Mouse (Mus musculus) neural tube, embryonic 12.5 days (tissue): Measurements from ENCODE around the gene Olfr1338. TPM values are rescaled to one million over a fixed set of nuclear protein-coding genes. Genes with fewer than 3 reads are reported as not detected.

Source experiments
- polyA plus RNA-seq: library from polyadenylated mRNA; unstranded; fragments of >200 nt; fragmentation: Nextera tagmentation; extraction: Ambion mirVana; gene quantifications from 2 replicates; pipeline ENCODE4 v1.2.1, GENCODE M21; 2016

The Olfr1338 gene
- polyA plus RNA-seq, 1 experiment from 2014 or later = not detected

Other genes starting within 250 kb of the Olfr1338 start
- gene 2610528J11Rik, start 231.7 kb downstream of the Olfr1338 start, polyA plus RNA-seq = 0.56 TPM in 1 of 2 replicates, not detected in the other
- gene Tmem125, start 214.7 kb downstream of the Olfr1338 start, polyA plus RNA-seq = 0.23 TPM in 1 of 2 replicates, not detected in the other
- 1.2 and 1.3 TPM in 2 replicates for gene Cfap57, start 138.0 kb downstream of the Olfr1338 start, polyA plus RNA-seq
- 151 and 158 TPM in 2 replicates for gene Ebna1bp2, start 137.9 kb downstream of the Olfr1338 start, polyA plus RNA-seq
- not detected in 2 replicates for gene Olfr62, start 99.8 kb downstream of the Olfr1338 start, polyA plus RNA-seq
- gene Olfr1342, start 66.0 kb downstream of the Olfr1338 start, polyA plus RNA-seq = not detected in 2 replicates
- gene Olfr1341, start 55.2 kb downstream of the Olfr1338 start, polyA plus RNA-seq = not detected in 2 replicates
- gene Olfr1340, start 38.6 kb downstream of the Olfr1338 start, polyA plus RNA-seq = not detected in 2 replicates
- gene Olfr1339, start 26.6 kb downstream of the Olfr1338 start, polyA plus RNA-seq = not detected in 2 replicates
- gene Olfr1337, start 23.8 kb upstream of the Olfr1338 start, polyA plus RNA-seq = not detected in 2 replicates
- gene Olfr1335, start 51.2 kb upstream of the Olfr1338 start, polyA plus RNA-seq = not detected in 2 replicates
- not detected in 2 replicates for gene Olfr1333, start 77.5 kb upstream of the Olfr1338 start, polyA plus RNA-seq
- not detected in 2 replicates for gene Olfr1331, start 105.9 kb upstream of the Olfr1338 start, polyA plus RNA-seq
- gene Olfr1330, start 129.9 kb upstream of the Olfr1338 start, polyA plus RNA-seq = not detected in 2 replicates
- not detected in 2 replicates for gene Olfr1329, start 158.7 kb upstream of the Olfr1338 start, polyA plus RNA-seq
- gene Olfr1328, start 179.9 kb upstream of the Olfr1338 start, polyA plus RNA-seq = not detected in 2 replicates
- gene Lao1, start 202.8 kb upstream of the Olfr1338 start, polyA plus RNA-seq = not detected in 2 replicates